Mouse (Mus musculus): ENCODE measurements around the gene Aven.
"Not testable (repeated sequence)": the region's sequence is repeated elsewhere in the genome, so short reads cannot be mapped to it uniquely, and the experiment has no call there.

Gene Aven

DNA sequence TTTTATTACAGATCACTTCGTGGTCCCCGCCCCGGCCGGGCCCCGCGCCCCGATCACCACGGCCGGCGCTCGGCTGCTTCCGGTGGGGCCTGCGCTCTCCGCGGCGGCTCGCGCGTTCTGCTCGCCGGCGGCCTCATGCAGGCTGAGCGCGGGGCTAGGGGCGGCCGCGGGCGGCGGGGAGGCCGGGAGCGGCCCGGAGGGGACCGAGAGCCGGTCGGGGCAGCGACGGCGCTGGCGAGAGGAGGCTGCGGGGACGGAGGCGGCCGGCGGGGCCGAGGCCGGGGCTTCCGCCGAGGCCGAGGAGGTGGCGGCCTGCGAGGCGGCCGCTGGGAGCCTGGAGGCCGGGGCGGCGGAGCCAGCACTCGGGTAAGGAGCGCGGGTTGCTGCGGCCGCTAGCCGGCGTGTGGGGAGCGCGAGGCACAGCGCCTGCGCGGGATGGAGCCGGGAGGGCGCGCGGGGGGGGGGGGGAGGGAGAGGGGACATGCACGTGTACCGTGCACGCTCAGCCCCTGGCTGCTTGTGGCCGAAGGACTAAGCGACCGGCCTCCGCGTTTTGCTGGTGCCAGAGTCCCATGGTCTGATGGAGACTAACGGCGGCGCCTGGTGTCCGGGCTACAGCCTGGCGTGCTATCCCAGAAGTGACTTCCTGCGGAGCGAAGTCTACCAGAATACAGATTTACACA is at the start of gene Aven:
Gene Aven, plus strand, starts transcription at position 109 of the 683 bp plus-strand sequence.
- peak; percentile 80 for DNase-seq (ENCODE audit: low read depth)

DNA sequence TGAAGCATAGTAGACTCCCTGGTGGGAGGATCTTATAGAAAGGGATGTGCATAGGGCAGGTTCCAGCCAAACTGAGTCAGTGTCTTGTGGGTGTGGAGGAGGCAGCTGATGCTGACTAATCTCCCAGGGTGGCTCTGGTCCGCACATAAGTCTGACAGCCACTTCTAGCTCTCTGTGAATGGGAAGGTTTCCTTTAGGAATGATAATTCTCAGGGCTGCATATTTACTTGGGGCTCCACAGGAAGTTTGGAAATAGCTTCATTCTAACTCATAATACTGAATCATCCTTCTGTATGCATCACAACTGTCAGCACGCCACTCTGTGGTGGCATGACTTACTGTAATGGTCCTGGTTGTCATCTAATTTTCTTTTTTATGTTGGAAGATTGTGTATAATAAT is 49.3 kb upstream of the Aven start:
- no peak for DNase-seq (ENCODE audit: low read depth)

DNA sequence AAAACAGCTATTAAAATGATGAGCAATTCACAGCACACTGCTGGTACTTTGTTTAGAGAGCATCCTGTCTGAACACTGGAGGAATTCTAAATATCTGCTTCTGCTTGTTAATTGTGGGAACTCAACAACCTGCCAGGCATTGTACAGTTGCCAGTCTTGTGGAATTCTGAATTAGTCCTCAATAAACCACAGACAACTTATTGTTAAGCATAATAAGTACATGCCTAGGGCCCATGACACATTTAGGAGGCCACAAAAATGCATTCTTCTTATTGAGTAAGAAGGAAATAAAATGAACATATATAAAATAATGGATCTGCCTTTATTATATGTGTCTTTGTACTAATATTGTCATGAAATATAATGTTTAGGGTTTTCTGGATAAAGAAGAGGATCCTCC is 47.3 kb upstream of the Aven start:
- no peak for DNase-seq (ENCODE audit: low read depth)

DNA sequence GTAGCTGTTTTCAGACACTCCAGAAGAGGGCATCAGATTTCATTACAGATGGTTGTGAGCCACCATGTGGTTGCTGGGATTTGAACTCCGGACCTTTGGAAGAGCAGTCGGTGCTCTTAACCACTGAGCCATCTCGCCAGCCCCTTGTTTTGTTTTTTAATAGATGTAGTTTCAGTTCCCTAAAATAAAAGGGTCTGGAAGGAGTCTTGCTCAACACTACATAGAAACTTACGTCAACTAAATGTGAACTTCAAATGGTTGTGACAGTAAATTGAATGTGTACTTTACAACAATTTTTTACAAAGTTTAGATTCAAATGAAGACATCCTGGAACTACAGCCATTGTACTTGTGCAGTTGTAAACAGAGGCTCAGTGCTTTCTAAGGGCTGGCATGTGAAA is 44.7 kb upstream of the Aven start:
- not testable (repeated sequence) for DNase-seq (ENCODE audit: low read depth)

DNA sequence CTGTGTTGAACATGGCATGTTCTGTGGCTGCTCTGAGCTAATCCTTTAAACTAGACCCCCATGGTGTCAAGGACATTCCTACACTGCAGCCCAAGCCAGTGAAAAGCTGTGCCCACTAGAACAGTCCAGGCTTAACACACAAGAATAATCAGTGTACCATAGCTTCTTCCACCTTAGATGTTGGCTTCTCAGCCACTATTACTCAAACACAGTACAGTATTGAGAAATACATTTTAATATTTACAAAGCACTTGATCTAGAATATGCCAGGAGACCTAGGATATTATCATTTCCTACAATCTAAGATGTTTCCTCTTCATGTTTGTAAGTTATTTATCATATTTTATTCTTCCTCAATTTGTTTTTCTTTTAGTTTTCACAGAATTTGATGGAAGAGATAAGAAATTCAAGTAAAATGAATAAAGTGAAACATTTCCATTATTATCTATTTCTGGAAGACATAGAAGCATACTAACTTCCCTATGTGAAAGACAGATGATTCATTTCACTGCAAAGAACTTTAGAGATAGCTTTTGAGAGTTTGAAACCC is 44.2 kb upstream of the Aven start:
- no peak for DNase-seq (ENCODE audit: low read depth)

DNA sequence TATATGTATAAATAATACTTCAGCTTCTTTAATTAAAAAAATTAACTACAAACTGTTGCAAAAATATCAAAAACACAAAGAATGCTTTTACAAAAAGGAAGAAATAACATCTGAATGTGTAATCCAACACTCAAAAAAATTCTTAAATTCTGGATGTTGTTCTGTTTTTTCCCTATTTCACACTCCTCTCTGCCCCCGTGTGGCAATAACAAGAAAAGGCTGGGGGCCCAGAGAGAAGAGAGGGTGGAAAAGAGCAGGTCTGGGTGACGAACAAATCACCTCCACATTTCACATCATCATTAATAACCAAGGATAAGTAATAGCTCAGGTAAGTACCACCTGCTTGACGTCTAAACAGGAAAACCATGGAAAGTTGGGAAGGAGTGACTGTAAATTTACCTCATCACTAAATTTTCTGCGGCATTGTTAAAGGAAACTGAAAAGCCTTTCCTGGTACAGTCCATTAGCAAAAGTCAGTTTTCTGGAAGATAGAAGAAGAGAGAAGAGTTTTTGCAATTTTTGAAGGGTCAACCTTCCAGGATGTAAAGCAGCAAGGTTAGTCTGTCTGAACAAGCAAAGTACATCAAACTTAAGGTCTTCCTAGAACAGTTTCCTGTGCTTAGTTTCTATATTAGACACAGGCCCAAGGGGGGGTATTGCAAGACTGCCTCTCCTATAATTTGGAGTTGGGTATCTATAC is 43.0 kb upstream of the Aven start:
- peak; percentile 54 for DNase-seq (ENCODE audit: low read depth)

DNA sequence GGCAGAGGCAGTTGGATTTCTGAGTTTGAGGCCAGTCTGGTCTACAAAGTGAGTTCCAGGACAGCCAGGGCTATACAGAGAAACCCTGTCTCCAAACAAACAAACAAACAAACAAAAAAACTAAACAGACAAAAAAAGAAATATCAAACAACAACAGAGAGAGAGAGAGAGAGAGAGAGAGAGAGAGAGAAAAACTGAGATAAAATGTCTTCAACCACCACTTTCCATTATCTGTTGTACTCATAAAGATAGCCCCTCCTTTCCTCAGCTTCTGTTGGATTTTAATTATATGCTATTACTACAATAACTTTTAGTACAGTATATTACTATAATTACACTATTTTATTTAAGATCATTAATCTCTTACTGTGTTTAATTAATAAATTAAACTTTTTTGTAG is 40.3 kb upstream of the Aven start:
- DNase-seq (ENCODE audit: low read depth) = not testable (repeated sequence)

DNA sequence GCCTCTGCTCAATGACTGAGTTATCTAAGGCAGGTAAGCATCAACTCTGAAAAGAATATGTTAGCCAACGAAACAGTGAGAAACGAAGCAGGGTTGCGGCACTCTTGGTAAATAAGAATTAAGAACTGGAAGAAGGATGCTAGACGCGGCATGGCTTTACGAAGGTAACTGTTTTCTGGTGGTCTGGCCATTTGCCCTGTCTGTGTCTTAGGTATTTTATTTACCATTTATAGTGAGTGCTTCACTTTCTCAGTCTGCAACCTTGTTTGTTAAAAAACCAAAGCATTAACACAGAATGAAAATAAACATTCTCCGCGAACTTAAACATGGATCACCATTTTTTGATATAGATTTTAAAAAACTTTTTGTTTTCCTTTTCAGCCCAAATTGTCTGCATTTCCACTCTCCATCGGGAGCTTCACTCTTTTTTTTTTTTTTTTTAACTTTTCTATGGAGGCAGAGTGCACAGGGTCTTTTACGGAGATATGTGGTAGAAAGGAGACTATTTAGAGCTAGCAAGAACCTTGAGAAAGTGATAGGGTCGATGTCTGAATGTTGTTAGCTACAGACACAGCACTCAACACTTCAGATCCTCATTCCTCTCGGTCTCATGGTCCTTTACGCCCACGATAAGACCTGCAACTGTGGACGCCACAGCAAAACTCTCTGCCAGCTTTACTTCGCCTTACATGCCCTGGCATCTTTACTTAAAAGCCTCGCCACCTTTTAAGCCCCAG is 38.5 kb upstream of the Aven start:
- peak; percentile 12 for DNase-seq (ENCODE audit: low read depth)

DNA sequence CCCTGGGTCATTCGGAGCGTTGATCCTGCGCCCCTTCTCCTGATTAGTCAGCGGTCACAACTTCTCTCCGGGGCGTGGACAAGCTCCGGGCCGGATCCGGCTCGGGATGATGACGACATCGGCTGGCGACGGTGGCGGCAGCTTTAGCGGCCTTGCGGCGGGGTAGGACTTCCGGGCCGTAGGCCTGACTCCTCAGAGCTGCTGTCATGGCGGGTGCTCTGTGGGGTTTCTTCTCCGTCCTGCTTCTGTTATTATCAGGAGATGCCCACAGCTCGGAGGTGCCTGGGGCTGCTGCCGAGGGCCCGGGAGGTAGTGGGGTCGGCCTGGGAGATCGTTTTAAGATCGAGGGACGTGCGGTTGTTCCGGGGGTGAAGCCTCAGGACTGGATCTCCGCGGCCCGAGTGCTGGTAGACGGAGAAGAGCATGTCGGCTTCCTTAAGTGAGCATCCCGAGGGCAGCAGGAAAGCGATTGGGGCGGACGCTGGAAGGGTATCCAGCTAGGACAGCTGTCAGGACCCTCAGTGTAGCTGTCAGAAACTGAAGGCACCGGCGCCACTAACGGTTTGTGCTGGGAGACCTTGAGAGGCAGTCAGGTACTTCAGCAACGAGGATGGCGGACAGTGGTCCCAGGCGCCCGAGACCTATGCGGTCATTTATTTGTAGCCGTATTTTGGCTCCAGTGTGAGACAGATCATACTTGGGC is 37.8 kb upstream of the Aven start, which contains the start of gene Emc7:
Gene Emc7, plus strand, starts transcription at position 136 of the 703 bp plus-strand sequence.
- peak; percentile 94 for DNase-seq (ENCODE audit: low read depth)

DNA sequence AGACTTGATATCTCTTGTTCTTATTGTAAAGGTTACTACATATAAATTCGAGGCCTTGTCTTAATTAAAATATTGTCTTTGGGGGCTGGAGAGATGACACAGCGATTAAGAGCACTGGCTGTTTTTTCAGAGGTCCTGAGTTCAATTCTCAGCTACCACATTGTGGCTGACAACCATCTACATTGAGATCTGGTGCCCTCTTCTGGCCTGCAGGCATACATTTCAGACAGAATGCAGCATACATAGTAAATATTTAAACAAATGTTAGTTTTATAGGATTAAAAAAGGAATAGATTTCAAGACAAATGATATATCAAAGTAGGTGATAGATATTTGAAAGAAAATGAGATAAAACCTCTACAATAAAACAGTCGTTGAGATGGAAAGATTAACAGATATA is 32.2 kb upstream of the Aven start:
- no peak for DNase-seq (ENCODE audit: low read depth)

DNA sequence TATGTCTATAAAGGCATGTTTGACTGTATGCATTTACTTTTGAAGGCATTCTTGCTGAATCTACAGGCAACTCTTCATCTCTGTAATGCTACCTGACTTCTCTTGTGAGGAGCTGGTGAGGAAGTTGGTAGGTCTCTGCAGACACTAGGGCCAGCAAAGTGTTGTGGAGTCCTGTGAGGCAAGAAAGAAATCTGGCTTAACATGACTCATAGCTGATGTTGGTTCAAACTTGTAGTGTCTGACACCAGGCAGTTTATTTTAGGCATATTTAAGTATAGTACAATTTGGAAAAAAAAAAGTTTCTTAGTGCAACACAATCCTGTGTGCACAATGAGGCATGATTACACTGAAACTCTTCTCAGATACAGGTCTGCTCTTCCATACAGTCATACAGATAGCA is 23.2 kb upstream of the Aven start:
- DNase-seq (ENCODE audit: low read depth) = no peak

DNA sequence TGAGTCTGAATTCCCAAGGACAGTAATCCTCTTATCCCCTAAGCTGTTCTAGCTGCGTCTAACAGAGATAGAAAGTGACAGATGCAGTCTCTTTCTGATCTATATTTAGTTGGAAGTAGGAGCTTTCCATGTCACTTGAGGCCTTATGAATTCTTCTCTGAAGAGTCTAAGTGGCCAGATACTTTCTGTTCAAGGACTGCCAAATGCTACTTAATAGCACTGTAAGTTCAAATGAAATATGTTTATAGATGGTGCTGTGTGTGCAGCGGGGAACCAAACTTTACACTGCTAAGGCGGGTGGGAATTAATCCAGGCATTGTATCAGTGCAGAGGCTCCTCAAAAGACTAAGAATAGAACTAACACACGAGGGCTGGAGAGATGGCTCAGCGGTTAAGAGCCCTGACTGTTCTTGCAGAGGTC is 21.8 kb upstream of the Aven start:
- DNase-seq (ENCODE audit: low read depth) = no peak

DNA sequence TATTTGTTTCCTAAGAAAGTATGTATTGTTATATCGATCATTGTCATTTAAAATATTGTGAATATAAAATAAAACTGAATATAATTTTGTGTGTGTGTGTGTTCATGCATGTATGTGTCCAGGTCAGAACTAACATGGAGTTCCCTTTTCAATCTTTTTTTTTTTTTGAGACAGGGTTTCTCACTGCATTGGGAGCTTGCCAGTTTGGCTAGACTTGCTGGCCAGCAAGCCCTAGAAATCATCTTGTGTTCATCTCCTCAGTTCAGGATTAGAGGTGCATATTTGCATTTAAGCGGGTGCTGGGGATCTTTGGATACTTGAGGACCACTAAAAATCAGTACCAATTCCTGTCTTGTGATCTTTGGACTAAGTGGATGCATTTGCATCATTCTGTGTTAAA is 20.7 kb upstream of the Aven start:
- DNase-seq (ENCODE audit: low read depth) = no peak

DNA sequence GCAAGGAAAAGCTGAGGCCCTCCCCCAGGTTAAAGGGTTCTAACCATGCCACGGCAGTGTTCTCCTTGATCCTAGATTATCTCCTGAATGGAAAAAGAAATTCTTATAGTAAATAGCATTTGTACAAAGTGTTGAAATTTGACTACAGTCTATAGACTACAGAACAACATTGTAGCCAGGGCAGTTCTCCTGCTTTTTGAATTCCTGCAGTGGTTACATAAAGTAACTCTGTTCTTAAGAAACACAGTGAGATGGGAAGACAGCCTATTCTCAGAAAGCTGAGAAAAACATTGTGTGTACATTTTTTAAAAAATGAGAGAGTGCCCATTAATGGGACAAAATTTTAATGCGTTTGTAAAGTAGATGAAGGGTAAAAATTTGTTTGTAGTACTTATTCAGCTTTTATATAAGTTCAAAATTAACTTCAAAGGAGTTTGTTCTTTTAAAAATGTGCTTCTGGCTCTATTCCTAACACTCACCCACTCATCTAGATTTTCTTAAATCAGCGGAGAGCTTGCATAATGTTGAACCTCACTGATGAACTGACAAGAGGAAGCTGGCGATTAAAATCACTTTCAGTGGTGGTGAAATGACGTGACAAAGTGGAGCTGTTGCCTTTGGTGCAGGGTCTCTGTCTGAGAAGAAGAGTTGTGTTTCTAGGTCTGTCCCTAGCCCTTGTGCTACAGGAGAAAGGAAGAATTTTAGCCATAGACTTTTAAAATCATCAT is 17.6 kb upstream of the Aven start:
- DNase-seq (ENCODE audit: low read depth) = no peak

DNA sequence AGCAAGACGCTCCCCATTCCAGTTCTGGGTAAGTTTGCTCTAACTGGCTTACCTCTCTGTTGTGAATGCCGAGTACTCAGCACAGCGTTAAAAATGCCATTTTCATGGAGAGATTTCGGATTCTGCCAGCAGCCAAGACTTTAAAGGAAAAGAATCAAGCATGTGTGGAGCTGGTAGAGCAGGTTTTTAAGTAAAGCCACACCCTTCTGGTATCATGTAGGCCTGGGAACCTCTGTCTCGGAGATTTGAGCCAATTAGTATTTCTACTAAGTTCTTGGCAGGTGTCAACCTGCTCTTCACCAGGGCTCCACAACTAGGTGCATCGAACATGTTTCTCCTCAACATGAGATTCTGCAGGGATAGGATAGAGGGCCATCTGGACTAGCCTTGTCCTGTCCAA is 16.2 kb upstream of the Aven start:
- no peak for DNase-seq (ENCODE audit: low read depth)

DNA sequence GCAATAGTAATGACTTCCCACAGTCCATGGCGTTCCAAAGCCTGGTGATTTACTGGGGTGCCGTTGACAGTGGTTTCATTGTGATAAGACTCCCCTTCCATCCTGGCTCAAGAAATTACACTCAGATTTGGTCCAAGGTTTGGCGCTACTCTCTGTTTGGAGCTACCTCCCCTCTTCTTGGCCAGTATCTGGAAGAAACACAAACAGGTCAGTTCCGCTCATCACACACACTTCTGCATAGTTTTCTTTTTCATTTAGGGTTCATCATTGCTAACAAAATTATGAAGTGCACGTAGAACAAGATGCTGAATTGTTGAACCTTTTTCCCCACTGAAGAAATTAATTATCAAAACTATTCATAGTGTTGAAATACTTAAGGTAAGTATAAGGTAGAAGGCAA is 12.1 kb upstream of the Aven start, which contains the start of gene Chrm5:
Gene Chrm5, minus strand, starts transcription at position 101 of the 400 bp plus-strand sequence.
- no peak for DNase-seq (ENCODE audit: low read depth)

DNA sequence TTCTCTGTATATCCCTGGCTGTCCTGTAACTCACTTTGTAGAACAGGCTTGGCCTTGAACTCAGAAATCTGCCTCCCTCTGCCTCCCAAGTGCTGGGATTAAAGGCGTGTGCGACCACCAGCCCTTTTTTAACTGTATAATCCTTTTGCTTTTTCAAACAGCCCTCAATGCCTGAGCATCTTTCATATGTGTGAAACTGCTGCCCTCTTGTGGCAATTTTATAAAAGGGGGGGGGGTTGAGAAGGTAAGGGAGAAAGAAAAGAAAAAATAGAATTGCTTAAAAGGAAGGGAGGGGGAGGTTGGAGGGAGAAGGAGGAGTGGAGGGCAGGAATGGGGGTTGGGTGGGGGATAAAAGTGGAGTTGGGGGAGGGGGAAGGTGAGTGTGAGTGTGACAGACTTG is 11.2 kb upstream of the Aven start:
- peak; percentile 74 for DNase-seq (ENCODE audit: low read depth)

DNA sequence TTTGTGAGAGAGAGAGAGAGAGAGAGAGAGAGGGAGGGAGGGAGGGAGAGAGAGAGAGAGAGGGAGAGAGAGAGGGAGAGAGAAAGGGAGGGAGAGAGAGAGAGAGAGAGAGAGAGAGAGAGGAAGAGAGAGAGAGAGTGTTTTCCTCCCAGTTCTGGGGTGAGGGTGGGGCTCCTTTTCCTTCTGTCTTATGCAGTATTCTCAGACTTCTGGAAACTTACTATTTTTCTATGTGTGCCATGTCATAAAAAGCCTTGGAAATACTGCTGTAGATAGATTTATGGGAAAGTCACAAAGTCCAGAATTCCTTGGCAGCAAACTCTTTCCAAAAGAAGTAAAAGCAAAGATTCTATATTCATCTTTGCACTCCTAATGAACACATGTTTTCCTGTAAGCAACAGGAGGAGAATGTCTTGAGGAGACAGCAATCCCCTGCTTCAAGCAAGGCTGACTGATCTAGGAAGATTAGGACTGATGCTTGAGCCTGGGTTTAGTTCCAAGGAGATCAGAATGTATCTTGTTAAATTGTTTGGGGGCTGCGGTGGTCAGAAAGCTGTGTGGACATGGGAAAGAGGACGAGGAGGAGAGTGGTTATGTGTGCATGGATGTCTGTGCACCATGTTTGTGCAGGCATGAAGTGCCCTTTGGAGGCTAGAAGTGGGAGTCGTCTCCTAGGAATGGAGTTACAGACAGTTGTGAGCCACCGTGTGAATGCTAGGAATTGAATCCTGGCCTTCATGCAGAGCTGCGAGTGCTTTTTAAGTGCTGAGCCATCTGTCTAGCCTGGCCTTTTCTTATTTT is 10.0 kb upstream of the Aven start:
- no peak for DNase-seq (ENCODE audit: low read depth)

DNA sequence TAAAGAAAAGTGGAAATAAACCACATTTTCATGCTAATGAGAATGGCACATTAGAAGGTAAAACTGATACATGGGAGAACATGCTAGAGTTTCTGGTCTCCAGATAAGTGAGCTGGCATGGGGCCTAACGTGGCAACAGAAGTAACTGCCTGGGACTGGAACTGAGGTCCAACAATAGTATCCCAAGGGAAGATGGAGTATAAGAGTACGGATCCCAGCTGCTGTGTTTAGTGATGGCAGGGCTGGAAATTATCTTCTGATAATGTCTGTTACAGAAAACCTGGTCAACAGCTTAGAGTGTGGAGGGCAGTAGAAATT is 9.5 kb upstream of the Aven start:
- DNase-seq (ENCODE audit: low read depth) = no peak

DNA sequence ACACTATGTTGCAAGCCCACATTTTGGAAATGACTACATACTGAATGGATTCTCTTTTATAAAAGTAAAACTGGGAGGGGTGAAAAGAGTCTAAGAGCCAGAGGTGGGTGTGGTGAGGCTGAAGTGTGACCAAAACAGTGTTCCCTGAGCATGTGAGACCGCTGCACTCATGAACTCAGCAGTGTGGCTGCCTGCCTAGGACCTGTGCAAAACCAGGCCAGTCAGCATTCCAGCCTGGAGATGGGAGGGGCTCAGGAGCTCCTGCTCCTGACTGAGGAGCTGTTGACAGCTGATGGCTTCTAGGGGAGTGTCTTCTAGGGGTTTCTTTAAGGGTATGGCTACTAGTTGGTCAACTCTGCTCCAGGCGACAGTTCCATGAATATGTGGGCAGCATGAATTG is 7.9 kb upstream of the Aven start:
- DNase-seq (ENCODE audit: low read depth) = no peak
